Mouse (Mus musculus) CH12.LX (cell line): ENCODE results near the gene Numb. TPM values are rescaled to one million over a fixed set of nuclear protein-coding genes. Genes with fewer than 3 reads are reported as not detected.

Experiments used
- DNase-seq: peaks from one replicate; pipeline ENCODE4 v3.0.0-alpha.2; 2013; ENCODE audit errors: extremely low read depth
- H3K27ac ChIP-seq: 2 replicates; pipeline ENCODE4 v1.5.1; 2012; ENCODE audit warnings: low read depth, mild to moderate bottlenecking, control low read depth, moderate library complexity; ENCODE audit not compliant: insufficient read depth
- H3K27me3 ChIP-seq: replicated peaks from 2 replicates; pipeline ENCODE3; 2012; ENCODE audit warnings: inconsistent platforms
- H3K36me3 ChIP-seq, 2 experiments: replicated peaks in 1 of 2; 2 replicates each; pipeline versions ENCODE3 to v1.6.1; 2012; ENCODE audit warnings: inconsistent platforms in 1 of 2, low read length in 1 of 2, mild to moderate bottlenecking in 1 of 2, mixed read lengths in 1 of 2, moderate library complexity in 1 of 2; ENCODE audit not compliant: control insufficient read depth in 1 of 2, insufficient read depth in 1 of 2
- H3K4me1 ChIP-seq, 2 experiments: 2 replicates each; pipeline ENCODE4 v1.6.1; 2012; ENCODE audit warnings: inconsistent platforms in 1 of 2, moderate library complexity in 1 of 2; ENCODE audit not compliant: insufficient read depth in 2 of 2, control insufficient read depth in 1 of 2
- H3K4me2 ChIP-seq: 2 replicates; pipeline ENCODE4 v1.6.1; 2012; ENCODE audit warnings: low read depth, mild to moderate bottlenecking, control low read depth; ENCODE audit not compliant: poor library complexity, insufficient read depth, severe bottlenecking
- H3K4me3 ChIP-seq, 3 experiments: fragments of 150-350 bp in 1 of 3; sonication (generic) in 1 of 3; replicated peaks in 1 of 3; 2 replicates each; pipeline versions ENCODE3 to v1.5.1; 2011 to 2012; ENCODE audit warnings: low read depth in 2 of 3, low read length in 2 of 3, mild to moderate bottlenecking in 2 of 3, moderate library complexity in 2 of 3, control low read depth in 1 of 3, improper control_type of control experiment in 1 of 3, inconsistent platforms in 1 of 3, mixed read lengths in 1 of 3; ENCODE audit not compliant: poor library complexity in 1 of 3
- H3K79me2 ChIP-seq: replicated peaks from 2 replicates; pipeline ENCODE4 v1.6.1; 2012; ENCODE audit warnings: mild to moderate bottlenecking, moderate library complexity; ENCODE audit not compliant: control insufficient read depth, poor library complexity, insufficient read depth, severe bottlenecking; ENCODE audit errors: extremely low read depth
- H3K9ac ChIP-seq: 2 replicates; pipeline ENCODE4 v1.6.1; 2012; ENCODE audit warnings: low read depth, mild to moderate bottlenecking, control low read depth, moderate library complexity; ENCODE audit not compliant: insufficient read depth
- H3K9me3 ChIP-seq: replicated peaks from 2 replicates; pipeline ENCODE3; 2012; ENCODE audit warnings: low read length, inconsistent platforms, mixed read lengths
- BHLHE40 ChIP-seq: IDR thresholded peaks from 2 replicates; pipeline ENCODE4 v1.6.1; 2011; ENCODE audit warnings: mild to moderate bottlenecking, low read depth, low read length, improper control_type of control experiment
- CHD2 ChIP-seq: IDR thresholded peaks from 2 replicates; pipeline ENCODE4 v1.6.1; 2011; ENCODE audit warnings: low read length, improper control_type of control experiment
- CTCF ChIP-seq, 2 experiments: IDR thresholded peaks in 1 of 2; conservative IDR thresholded peaks in 1 of 2; 2 replicates each; pipeline ENCODE4 v1.5.1; 2011 to 2012; ENCODE audit warnings: low read depth in 2 of 2, low read length in 2 of 2, improper control_type of control experiment in 1 of 2, inconsistent platforms in 1 of 2, mild to moderate bottlenecking in 1 of 2, moderate library complexity in 1 of 2
- E2F4 ChIP-seq: IDR thresholded peaks from 2 replicates; pipeline ENCODE4 v1.6.1; 2011; ENCODE audit warnings: low read depth, low read length, improper control_type of control experiment; ENCODE audit not compliant: insufficient replicate concordance
- EP300 ChIP-seq: IDR thresholded peaks from 2 replicates; pipeline ENCODE4 v1.6.1; 2011; ENCODE audit warnings: low read length, improper control_type of control experiment
- ETS1 ChIP-seq: conservative IDR thresholded peaks from 2 replicates; pipeline ENCODE4 v1.6.1; 2012; ENCODE audit warnings: low read depth, mild to moderate bottlenecking, inconsistent platforms, low read length, improper control_type of control experiment, moderate library complexity
- GABPA ChIP-seq: IDR thresholded peaks from 2 replicates; pipeline ENCODE4 v1.6.1; 2012; ENCODE audit warnings: low read depth, low read length, improper control_type of control experiment, inconsistent platforms; ENCODE audit not compliant: insufficient replicate concordance
- JUND ChIP-seq: conservative IDR thresholded peaks from 2 replicates; pipeline ENCODE4 v1.6.1; 2011; ENCODE audit warnings: low read depth, low read length, improper control_type of control experiment
- KAT2A ChIP-seq: IDR thresholded peaks from 2 replicates; pipeline ENCODE4 v1.6.1; 2012; ENCODE audit warnings: low read length, improper control_type of control experiment, inconsistent platforms; ENCODE audit not compliant: insufficient replicate concordance
- MAFK ChIP-seq: IDR thresholded peaks from 2 replicates; pipeline ENCODE4 v1.6.1; 2011; ENCODE audit warnings: low read length, improper control_type of control experiment; ENCODE audit not compliant: insufficient replicate concordance
- MAX ChIP-seq: IDR thresholded peaks from 2 replicates; pipeline ENCODE4 v1.6.1; 2011; ENCODE audit warnings: low read length, improper control_type of control experiment
- NELFE ChIP-seq: IDR thresholded peaks from 2 replicates; pipeline ENCODE4 v1.6.1; 2011; ENCODE audit warnings: low read depth, low read length, improper control_type of control experiment
- POLR2AphosphoS2 ChIP-seq: IDR thresholded peaks from 2 replicates; pipeline ENCODE4 v1.6.1; 2011; ENCODE audit warnings: low read depth, low read length, improper control_type of control experiment
- RAD21 ChIP-seq: IDR thresholded peaks from 2 replicates; pipeline ENCODE4 v1.6.1; 2011; ENCODE audit warnings: low read depth, mild to moderate bottlenecking, low read length, improper control_type of control experiment, moderate library complexity
- RCOR1 ChIP-seq: conservative IDR thresholded peaks from 2 replicates; pipeline ENCODE4 v1.6.1; 2012; ENCODE audit warnings: low read depth, mild to moderate bottlenecking, inconsistent platforms, low read length, improper control_type of control experiment
- SIN3A ChIP-seq: IDR thresholded peaks from 2 replicates; pipeline ENCODE4 v1.6.1; 2012; ENCODE audit warnings: low read length, improper control_type of control experiment, inconsistent platforms
- SMC3 ChIP-seq: IDR thresholded peaks from 2 replicates; pipeline ENCODE4 v1.6.1; 2011; ENCODE audit warnings: low read depth, low read length, improper control_type of control experiment
- TBP ChIP-seq: conservative IDR thresholded peaks from 2 replicates; pipeline ENCODE4 v1.6.1; 2011; ENCODE audit warnings: low read depth, low read length, improper control_type of control experiment
- USF2 ChIP-seq: conservative IDR thresholded peaks from 2 replicates; pipeline ENCODE4 v1.6.1; 2011; ENCODE audit warnings: low read depth, low read length, improper control_type of control experiment
- ZC3H11A ChIP-seq: IDR thresholded peaks from 2 replicates; pipeline ENCODE4 v1.6.1; 2012; ENCODE audit warnings: low read depth, mild to moderate bottlenecking, inconsistent platforms, low read length, improper control_type of control experiment
- dilution Hi-C: fragments of 300-500 bp; cut with MboI; formaldehyde crosslinking; loops from 2 replicates; pipeline ENCODE4 v1.14.3; 2020; ENCODE audit warnings: low sequenced_read_pairs; ENCODE audit not compliant: extremely low pct_unique_long_range_greater_than_20kb, extremely low pct_ligation_motif_present
- in situ Hi-C: fragments of 300-500 bp; cut with MboI; formaldehyde crosslinking; loops from 3 replicates; pipeline ENCODE4 v1.14.3; 2019; ENCODE audit warnings: low sequenced_read_pairs, low pct_ligation_motif_present, low pct_unique_long_range_greater_than_20kb, mixed read lengths
- polyA plus RNA-seq: library from polyadenylated mRNA; unstranded; fragments of >175 nt; gene quantifications from 2 replicates; pipeline ENCODE4 v1.2.1, GENCODE M21; 2012; ENCODE audit warnings: low read depth; ENCODE audit not compliant: insufficient read length
- total RNA-seq, 2 experiments: library from RNA; depleted of rRNA; stranded (reverse); fragments of 300-350 nt in 1 of 2; fragments of >200 nt in 1 of 2; gene quantifications; 2 replicates each; pipeline ENCODE4 v1.2.3; 2012 to 2014

The Numb gene
- total and polyA plus RNA-seq, 3 experiments, result 5.3 to 6.9 (median 5.7) TPM

DNA sequence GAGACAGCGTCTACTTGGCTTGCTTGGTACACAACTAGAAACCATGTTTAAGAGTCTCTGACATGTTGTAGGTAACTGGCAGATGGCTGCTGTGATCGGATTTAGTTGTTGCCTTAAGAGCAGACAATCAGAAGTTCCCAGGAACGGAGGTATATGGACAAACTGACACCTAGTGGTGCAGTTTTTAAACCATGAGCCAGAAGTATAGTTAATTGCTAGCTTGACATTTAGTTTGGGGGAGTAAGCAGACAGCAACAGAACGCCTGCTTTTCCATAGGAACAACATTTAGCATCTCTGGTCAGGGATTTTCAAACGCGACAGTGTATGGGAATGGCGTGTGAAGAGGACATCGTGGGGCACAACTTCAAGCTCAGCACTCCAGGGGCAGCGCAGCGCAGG lies 15.9 kb upstream of the Numb start:
- H3K9ac ChIP-seq, result no peak overlapping the region
- no peak overlapping the region for H3K4me3 ChIP-seq
- no peaks in the 10 kb centered on the region for H3K27me3 ChIP-seq
- 0 out of 4 replicates have a peak, but pooled peaks cover 0 to 6% of the 10 kb centered on the region in 2 experiments for H3K4me1 ChIP-seq
- no peaks in the 10 kb centered on the region for H3K79me2 ChIP-seq
- DNase-seq, result no peak
- TF ChIP-seq CHD2, result no peak
- TF ChIP-seq SIN3A, result no peak
- TF ChIP-seq SMC3, result peak; percentile 47
- peak; percentile 69 for TF ChIP-seq RAD21
- TF ChIP-seq CTCF (conservative IDR thresholded peaks at IDR 0.05 in 1 of 2, IDR thresholded peaks at IDR 0.05 in 1 of 2; ENCODE audit: low read depth in 2 of 2, low read length in 2 of 2), result peak in 1 of 2 experiments; percentile 62; a peak in 2 of 4 replicates
- in situ Hi-C loops, result no loop called here
- H3K9me3 ChIP-seq, result peaks cover 4% of the 10 kb centered on the region
- dilution Hi-C loops, result no loop called here
- no peaks in the 10 kb centered on the region for H3K36me3 ChIP-seq
- no peak overlapping the region for H3K4me2 ChIP-seq
- no peak overlapping the region for H3K27ac ChIP-seq

DNA sequence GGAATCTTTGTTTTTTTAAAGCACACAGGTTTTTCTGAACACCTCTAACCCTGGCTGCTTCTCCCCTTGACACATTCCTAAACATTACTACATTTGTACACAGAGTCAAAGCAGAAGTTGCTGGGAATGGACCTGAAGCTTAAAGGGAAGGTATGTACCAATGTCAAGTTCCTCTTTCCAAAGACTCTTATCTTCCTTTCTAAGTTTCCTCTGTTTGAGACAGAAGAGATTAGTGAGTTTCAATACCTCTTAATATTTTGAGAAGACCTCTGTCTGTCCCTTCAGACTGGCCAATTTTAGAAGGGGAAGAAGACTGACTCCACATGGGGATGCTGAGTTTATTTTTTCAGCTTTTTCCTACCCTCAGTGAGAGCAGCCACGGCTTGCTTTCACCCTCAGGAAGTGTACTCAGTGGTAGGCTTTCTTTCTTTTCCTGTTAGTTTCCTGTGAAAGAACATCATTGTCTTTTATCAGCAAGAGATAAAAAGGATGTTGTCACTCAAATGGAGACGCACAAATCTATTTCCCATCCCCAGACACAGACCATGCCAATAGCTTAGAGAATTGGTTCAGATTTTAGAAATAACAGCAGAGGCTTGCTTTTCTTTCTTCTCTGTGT lies 7.6 kb upstream of the Numb start:
- peak overlapping the region; percentile 9; the same call in 1 of the 2 replicates for H3K4me2 ChIP-seq
- no peak overlapping the region for H3K4me3 ChIP-seq
- H3K36me3 ChIP-seq, result no peaks in the 10 kb centered on the region
- TF ChIP-seq MAX, result no peak
- TF ChIP-seq RCOR1, result no peak
- TF ChIP-seq GABPA, result no peak
- TF ChIP-seq ZC3H11A, result no peak
- no peak for TF ChIP-seq MAFK
- no peak for TF ChIP-seq EP300
- no peak for TF ChIP-seq CTCF (conservative IDR thresholded peaks at IDR 0.05 in 1 of 2, IDR thresholded peaks at IDR 0.05 in 1 of 2; ENCODE audit: low read depth in 2 of 2, low read length in 2 of 2)
- TF ChIP-seq USF2, result no peak
- no peak for TF ChIP-seq E2F4
- no peak for TF ChIP-seq TBP
- TF ChIP-seq NELFE, result no peak
- TF ChIP-seq BHLHE40, result no peak
- TF ChIP-seq JUND, result no peak
- TF ChIP-seq POLR2AphosphoS2, result no peak
- no peak for TF ChIP-seq SMC3
- TF ChIP-seq KAT2A, result no peak
- TF ChIP-seq ETS1, result no peak
- in situ Hi-C loops (no loop called here), dilution Hi-C loops (no loop called here)
- H3K79me2 ChIP-seq, result no peaks in the 10 kb centered on the region
- H3K27me3 ChIP-seq, result no peaks in the 10 kb centered on the region
- H3K9me3 ChIP-seq, result peaks cover 3% of the 10 kb centered on the region
- no peak overlapping the region for H3K27ac ChIP-seq
- no peak overlapping the region for H3K9ac ChIP-seq
- peak; percentile 20 for DNase-seq
- H3K4me1 ChIP-seq, result peaks cover 2 to 26% of the 10 kb centered on the region in 2 experiments; a peak in 3 of 4 replicates
